Mouse (Mus musculus): ENCODE data around the gene Fbxo2.
"Not testable (repeated sequence)": the region's sequence is repeated elsewhere in the genome, so short reads cannot be mapped to it uniquely, and the experiment has no call there.

Gene Fbxo2

GRCm38 (mm10) chr4:148174495-148174862 lies 14.1 kb downstream of the Fbxo2 start:
- DNase-seq (ENCODE audit: low read depth) = no peak

GRCm38 (mm10) chr4:148176603-148177002 lies 16.2 kb downstream of the Fbxo2 start:
- DNase-seq (ENCODE audit: low read depth) = not testable (repeated sequence)

GRCm38 (mm10) chr4:148177716-148178115 lies 17.3 kb downstream of the Fbxo2 start:
- DNase-seq (ENCODE audit: low read depth) = no peak

- DNase-seq (ENCODE audit: low read depth) = no peak
Measured at GRCm38 (mm10) chr4:148181483-148181882, 21.1 kb downstream of the Fbxo2 start.

GRCm38 (mm10) chr4:148182363-148182762 lies 21.9 kb downstream of the Fbxo2 start:
- no peak for DNase-seq (ENCODE audit: low read depth)

GRCm38 (mm10) chr4:148184564-148184963 lies 24.1 kb downstream of the Fbxo2 start:
- no peak for DNase-seq (ENCODE audit: low read depth)

GRCm38 (mm10) chr4:148185819-148186218 lies 25.4 kb downstream of the Fbxo2 start:
- no peak for DNase-seq (ENCODE audit: low read depth)

GRCm38 (mm10) chr4:148188767-148189166 lies 28.3 kb downstream of the Fbxo2 start:
- not testable (repeated sequence) for DNase-seq (ENCODE audit: low read depth)

GRCm38 (mm10) chr4:148192707-148193245 lies 32.4 kb downstream of the Fbxo2 start:
- DNase-seq (ENCODE audit: low read depth) = no peak

GRCm38 (mm10) chr4:148194400-148194799 lies 34.0 kb downstream of the Fbxo2 start:
- DNase-seq (ENCODE audit: low read depth) = no peak

GRCm38 (mm10) chr4:148198721-148199120 lies 38.3 kb downstream of the Fbxo2 start:
- no peak for DNase-seq (ENCODE audit: low read depth)

GRCm38 (mm10) chr4:148203557-148203956 lies 43.1 kb downstream of the Fbxo2 start:
- DNase-seq (ENCODE audit: low read depth) = no peak

- DNase-seq (ENCODE audit: low read depth) = no peak
Measured at GRCm38 (mm10) chr4:148204061-148204872, 43.8 kb downstream of the Fbxo2 start.

- no peak for DNase-seq (ENCODE audit: low read depth)
Measured at GRCm38 (mm10) chr4:148204873-148205232, 44.4 kb downstream of the Fbxo2 start.

- DNase-seq (ENCODE audit: low read depth) = no peak
Measured at GRCm38 (mm10) chr4:148214460-148215136, 54.2 kb downstream of the Fbxo2 start.

GRCm38 (mm10) chr4:148215264-148215900 lies 55.0 kb downstream of the Fbxo2 start:
- DNase-seq (ENCODE audit: low read depth) = no peak

Data from fibroblast of lung, adult 2 months (primary cell).